Mouse (Mus musculus): ENCODE data around the gene Pard6a.

Pard6a gene

DNA sequence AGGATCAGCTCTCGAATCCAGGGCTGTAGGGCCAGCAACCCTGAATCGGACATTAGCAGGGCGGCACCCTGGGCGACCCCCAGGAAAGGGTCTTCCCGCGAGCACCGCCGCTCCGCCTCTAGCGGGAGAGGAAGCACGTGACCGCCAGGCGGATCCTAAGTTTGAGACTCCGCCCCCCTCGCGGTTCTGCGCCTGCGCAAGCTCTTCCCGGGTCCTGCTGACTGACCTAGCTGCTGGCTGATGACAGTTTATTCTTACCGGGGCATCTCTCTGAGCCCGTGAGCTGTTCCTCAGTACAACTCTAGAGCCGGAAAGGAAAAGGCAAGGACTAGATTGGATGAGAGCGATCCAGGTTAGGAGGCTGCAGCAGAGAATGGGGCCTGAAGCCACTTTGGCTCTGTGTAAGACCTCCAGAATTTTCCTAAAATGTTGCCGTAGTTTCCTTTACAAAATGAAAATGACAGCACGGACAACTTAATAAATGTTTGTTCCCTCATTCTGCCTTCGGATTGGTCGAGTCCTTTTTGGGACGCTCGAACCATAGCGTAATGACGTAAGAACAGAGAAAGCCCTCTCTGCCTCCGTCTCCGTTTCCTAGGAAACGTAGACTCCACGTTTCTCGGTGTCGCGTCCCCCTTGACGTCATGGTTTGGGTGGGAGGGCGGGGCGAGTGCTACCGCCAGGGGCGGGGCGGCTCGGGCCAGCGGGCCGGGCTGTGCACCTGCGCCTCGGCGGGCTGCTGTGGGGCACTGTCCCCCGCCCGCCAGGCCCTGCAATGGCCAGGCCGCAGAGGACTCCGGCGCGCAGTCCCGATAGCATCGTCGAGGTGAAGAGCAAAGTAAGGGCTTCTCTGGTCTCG lies at the start of gene Pard6a, which contains the start of gene Acd:
Gene Pard6a (plus strand): TSS at position 183 of the 859 bp plus-strand sequence.
Gene Acd (minus strand): TSS at position 137 of the 859 bp plus-strand sequence.
- peak; percentile 94 for DNase-seq (ENCODE audit: low spot score)

DNA sequence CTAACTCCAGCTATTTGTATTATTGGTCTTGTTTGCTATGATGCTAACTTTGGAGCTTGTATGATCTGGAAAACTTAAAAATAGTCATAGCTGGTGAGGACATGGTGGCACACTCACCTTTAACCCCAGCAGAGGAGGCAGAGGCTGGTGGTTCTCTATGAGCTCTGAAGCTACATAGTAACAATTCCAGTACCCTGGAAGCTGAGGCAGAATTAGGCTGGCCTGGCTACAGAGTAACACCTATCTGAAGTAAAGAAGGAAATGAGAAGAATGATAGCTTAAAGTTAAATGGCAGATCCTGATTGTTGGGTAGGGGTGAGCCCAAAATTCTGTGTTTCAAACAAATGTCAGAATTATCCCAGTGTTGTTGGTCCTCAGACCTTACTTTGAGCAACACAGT lies 43.3 kb upstream of the Pard6a start:
- DNase-seq (ENCODE audit: low spot score), result no peak

DNA sequence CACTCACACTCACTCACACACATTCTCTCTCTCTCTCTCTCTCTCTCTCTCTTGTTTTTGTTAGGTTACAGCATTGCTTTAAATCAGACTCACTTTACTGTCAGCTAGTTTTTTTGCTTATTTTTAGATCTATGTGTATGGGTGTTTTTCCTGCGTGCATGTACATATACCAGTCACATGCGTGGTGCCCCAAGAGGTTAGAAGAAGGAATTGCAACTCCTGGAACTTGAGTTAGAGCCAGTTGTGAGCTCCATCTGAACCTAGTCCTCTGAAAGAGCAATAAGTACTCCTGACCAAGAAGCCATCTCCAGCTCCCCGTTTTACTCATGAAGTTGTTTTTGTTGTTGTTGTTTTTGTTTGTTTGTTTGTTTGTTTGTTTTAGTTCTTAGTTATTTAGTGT lies 39.8 kb upstream of the Pard6a start:
- peak; percentile 58 for DNase-seq (ENCODE audit: low spot score)

DNA sequence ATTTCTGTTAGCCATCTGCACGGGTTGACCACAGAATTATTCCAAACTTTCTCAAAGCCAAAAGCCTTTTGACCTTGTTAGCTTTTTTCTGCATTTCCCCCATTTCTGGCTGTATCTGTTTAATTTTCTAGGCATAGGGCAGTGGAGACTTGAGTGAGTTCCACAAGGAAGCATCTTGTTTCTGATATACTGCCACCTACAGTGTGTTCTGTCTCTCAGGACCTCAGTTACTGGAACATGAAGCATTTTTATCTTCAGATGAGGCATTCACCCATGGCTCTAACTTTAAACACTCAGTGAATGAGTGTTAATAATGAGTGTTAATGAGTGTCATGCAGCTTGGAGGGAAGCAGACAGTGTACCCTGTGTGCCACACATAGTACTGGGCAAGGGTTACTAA lies 23.1 kb upstream of the Pard6a start:
- DNase-seq (ENCODE audit: low spot score), result no peak

DNA sequence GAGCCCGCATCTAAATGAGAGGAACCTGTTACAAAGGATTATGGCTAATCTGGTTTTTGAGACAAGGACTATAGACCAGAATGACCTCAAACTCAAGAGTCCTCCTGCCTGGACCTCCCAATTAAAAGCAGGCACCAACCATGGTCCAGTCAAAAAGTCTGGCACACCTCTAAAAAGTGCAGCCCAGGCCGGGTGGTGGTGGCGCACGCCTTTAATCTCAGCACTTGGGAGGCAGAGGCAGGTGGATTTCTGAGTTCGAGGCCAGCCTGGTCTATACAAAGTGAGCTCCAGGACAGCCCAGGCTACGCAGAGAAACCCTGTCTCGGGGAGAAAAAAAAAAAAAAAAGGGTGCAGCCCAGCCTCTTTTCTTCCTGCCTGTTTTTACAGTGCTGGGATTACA lies 15.6 kb upstream of the Pard6a start:
- no peak for DNase-seq (ENCODE audit: low spot score)

DNA sequence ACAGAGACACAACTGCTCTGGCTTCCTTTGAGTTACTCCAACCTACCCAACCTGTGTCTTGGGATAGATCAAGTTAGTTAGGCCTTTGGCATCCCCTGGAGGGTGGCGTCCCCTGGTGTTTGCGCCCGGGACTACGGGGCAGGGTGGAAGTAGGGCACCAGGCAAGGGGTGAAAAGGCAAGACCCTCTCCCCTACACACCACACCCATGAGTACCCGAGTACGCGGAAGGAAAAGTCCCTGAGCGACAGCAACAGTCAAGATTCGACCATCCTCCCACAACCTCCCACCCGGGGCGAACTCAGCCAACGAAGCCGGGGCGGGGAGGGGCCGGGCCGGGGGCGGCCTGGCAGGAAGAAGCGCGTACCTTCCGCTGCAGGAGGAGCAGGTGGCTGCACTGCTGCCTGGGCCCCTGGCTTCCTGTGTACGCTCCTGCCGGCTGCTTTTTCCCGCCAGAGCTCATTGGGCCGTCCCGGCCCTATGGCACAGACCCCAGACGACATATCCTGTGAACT lies 15.1 kb upstream of the Pard6a start, which contains the start of gene Carmil2:
Gene Carmil2 (plus strand): TSS at position 479 of the 513 bp plus-strand sequence.
- DNase-seq (ENCODE audit: low spot score), result peak; percentile 71

DNA sequence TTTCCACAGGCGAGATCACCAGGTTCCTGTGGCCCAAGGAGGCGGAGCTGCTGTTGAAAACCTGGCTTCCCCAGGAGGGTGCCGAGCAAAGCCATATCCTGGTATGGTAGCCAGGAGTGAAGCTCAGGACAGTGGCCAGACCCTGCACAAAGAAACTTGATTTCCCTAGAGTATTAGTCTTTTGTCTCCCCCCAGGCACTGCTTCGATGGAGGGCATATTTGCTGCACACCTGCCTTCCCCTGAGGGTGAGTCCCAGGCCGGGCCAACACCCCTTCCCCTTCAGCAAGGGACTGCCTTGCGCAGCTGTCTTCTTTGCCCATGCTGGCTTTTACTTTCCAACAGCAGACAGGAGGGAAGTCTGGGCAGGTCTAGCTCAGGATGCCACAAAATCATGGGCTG lies 14.4 kb upstream of the Pard6a start:
- DNase-seq (ENCODE audit: low spot score), result no peak

DNA sequence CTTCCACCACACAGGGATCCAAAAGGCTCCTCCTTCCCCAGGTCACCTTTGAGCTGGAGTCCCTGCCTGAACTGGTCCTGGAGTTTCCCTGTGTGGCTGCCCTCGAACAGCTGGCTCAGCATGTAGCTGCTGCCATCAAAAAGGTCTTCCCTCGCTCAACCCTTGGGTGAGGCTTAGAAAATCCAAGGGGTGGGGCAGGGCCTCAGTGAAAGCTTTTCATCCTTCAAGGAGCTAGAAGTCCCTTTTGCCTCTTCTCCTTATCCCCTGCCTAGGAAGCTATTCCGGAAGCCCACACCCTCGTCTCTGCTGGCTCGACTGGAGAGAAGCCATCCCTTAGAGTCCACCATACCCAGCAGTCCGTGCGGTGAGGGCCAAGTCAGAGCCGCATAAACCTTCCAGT lies 13.4 kb upstream of the Pard6a start:
- DNase-seq (ENCODE audit: low spot score), result no peak

DNA sequence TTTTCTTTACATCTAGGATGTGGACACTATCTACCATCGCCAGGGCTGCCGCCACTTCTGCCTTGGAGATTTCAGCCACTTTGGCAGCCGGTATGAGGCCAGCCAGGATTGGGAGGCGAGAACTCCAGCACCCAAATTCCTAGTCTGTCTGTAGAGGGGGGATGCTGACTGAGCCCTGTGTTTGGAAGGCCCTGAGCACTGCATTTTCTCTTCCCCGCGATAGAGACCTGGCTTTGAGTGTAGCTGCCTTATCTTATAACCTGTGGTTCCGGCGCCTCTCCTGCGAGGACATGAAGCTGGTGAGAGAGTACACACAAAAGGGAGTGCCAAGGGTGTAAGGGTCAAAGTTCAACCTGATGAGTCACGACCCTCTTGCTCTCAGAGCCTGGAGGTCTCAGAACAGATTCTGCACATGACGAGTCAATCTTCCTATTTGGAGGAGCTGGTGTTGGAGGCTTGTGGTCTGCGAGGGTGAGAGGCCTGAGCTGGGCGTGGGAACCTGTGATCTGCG lies 12.7 kb upstream of the Pard6a start:
- no peak for DNase-seq (ENCODE audit: low spot score)

DNA sequence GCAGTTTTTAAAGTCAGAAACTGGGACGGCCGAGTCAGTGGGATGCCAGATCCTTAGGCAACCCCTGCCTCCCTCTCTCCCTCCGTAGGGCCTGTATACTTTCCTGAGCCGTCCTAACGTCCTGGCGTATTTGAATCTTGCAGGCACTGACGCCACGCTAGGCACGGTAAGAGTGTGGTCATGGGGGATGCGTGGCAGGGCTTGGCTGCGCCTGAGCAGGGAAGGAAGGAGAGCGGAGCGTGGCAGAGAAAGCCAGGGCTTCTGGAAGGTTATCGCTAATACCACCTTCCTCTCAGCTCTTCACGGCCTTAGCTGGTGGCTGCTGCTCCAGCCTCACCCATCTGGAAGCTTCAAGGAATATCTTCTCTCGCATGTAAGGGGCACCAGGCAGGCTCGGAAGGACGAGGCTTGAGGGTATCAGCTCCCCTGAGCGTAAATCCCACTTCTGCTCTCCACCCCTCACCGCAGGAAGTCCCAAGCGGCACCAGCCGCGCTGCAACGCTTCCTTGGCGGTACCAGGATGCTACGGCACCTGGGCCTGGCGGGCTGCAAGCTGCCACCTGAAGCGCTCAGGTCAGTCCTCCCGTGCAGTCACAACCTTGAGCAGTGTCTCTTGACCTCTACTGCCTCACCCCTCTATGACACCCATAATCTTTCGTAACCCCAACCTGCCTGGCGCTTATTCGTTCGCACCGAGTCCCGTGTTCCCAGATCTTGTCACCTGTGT lies 11.5 kb upstream of the Pard6a start:
- no peak for DNase-seq (ENCODE audit: low spot score)

DNA sequence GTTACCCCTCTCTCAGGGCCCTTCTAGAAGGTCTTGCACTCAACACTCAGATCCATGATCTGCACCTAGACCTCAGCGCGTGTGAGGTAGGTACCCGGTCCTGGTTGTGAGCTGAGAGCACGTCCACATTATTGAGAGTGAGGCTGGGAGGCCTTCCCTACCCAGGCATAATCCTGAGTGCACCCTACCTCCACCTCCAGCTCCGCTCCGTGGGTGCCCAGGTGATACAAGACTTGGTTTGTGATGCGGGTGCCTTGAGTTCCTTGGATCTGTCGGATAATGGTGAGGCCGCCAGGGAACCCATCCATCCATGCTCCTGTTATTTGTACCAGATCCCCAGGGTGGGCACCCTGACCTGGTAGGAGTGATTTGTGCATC lies 11.0 kb upstream of the Pard6a start:
- DNase-seq (ENCODE audit: low spot score), result no peak

DNA sequence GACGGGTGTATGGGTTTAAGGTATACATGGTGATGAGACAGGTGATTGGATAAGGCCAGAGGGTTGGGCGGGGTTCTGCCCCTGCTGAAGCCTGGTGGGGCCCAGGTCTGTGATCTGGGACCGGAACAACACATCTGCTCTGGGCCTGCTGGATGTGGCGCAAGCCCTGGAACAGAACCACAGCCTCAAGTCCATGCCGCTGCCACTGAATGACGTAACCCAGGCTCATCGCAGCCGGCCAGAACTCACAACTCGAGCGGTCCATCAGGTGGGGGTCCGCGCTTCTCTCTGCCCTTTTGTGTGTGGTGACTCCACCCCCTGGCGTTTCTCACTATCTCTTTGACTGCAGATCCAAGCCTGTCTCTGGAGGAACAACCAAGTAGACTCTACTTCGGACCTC lies 10.0 kb upstream of the Pard6a start:
- DNase-seq (ENCODE audit: low spot score), result no peak

DNA sequence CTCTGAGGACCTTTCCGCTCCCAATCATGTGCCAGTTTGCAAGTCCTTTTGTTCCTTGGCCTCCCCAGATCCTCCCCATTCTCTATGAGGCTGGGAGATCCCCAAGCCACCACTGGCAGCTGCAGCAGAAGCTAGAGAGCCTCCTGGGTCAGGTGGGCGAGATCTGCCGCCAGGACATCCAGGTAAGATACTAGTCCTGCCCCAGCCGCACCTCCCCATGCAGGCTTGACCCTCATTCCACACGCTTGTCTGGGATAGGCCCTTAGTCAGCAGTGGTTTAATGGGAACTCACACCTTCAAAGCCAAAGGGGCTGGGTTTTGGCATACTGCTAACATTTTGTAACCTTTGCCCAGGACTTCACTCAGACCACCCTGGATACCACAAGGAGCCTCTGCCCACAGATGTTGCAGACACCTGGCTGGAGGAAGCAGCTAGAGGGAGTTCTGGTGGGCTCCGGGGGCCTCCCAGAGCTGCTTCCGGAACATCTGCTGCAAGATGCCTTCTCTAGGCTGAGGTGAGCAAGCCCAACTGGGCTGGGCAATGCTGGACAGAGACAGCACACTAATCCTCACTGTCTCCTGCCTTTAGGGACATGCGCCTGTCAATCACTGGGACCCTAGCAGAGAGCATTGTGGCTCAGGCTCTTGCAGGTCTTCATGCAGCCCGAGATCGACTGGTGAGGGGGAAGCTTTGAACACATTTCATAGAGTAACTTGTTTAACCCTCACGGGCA lies 8.3 kb upstream of the Pard6a start:
- DNase-seq (ENCODE audit: low spot score), result no peak

DNA sequence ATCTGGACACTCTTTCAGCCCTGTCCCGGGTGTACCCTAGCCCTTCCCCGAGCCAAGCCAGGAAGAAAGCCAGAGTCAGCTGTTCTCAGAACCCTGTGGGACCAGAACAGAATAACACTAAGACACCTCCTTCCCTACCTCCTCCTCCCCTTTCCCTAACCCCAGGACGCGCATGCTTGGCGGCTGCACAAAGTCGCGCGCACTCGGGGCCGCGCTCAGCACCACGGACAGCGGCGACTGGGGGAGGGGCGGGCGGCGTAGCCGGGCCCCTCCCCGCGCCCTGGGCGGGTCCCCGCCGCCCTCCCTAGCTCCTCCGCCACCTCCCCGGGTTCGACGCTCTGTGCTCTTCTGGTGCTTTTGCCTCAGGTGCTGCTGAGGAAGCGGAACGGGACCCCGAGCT lies 7.3 kb upstream of the Pard6a start:
- DNase-seq (ENCODE audit: low spot score), result peak; percentile 30

DNA sequence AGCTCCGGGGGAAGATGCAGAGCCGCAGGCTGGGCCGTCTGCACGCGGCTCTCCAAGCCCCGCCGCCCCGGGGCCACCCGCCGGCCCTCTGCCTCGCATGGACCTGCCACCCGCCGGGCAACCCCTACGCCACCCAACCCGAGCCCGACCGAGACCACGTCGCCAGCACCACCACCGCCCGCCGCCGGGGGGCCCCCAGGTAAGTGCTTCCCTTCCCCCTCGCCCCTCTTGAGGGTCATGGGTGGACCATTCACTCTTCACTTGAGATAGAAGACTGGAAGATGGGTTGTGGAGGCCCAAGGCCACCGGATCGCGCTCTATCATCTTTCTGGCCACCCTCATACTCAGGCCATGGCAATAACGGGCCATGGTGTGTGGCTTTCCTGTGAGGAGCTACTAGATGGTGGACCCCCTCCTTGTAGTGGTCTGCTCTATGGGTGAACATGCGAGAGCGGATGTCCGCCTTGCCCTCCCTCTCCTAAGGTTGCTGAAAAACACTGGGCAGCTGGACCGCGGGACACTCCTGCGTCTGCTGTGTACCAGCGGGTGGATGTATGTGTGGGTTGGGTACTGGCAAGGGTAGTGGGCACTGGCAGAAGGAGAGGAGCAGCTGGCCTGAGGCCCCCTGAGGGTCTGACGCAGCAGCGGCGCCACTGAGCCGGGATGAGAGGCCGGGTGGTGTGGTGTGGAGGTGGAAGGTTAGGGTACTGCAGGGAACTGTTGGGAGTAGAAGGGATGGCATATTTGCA lies 6.7 kb upstream of the Pard6a start:
- DNase-seq (ENCODE audit: low spot score), result no peak

DNA sequence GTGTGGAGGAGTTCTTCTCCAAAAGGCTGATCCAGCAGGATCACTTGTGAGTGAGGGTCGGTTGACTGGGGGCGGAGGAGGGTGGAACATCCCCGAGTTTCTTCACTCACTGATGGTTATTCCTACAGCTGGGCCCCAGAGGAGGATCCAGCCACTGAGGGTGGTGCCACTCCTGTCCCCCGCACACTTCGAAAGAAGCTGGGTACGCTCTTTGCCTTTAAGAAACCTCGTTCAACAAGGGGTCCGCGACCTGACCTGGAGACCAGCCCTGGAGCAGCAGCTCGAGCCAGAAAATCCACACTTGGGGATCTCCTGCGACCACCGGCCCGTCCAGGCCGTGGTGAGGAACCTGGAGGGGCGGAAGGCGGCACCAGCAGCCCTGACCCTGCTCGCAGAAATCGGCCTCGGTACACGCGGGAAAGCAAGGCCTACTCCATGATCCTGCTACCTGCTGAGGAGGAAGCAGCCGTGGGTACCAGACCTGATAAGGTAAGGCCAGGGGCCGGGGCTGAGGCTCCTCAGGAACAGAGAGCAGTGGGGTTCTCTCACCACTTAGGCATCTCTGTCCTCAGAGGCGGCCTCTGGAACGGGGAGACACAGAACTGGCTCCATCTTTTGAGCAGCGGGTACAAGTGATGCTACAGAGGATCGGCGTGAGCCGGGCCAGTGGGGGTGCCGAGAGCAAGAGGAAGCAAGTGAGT lies 5.7 kb upstream of the Pard6a start:
- DNase-seq (ENCODE audit: low spot score), result no peak

DNA sequence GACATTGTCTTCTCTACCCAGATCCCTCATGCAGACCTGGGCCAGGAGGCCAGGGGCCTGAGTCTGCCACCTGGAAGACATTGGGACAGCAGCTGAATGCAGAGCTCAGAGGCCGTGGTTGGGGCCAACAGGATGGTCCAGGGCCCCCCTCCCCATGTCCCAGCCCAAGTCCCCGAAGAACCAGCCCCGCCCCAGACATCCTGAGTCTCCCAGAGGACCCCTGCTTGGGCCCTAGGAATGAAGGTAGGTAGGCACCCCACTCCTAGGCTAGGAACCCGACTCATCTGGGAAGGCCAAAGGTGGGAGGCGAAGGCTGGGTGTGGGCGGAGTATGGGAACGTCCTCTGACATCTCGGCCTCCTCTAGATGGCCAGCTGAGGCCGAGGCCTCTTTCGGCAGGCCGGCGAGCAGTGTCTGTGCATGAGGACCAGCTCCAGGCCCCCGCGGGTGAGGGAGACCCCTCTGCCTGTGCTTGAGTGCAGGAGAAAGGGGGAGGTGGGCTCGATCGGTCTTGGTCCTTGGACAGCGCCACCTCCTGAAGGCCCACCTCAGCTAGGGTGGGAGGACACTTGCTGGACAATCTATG lies 3.7 kb upstream of the Pard6a start:
- no peak for DNase-seq (ENCODE audit: low spot score)

DNA sequence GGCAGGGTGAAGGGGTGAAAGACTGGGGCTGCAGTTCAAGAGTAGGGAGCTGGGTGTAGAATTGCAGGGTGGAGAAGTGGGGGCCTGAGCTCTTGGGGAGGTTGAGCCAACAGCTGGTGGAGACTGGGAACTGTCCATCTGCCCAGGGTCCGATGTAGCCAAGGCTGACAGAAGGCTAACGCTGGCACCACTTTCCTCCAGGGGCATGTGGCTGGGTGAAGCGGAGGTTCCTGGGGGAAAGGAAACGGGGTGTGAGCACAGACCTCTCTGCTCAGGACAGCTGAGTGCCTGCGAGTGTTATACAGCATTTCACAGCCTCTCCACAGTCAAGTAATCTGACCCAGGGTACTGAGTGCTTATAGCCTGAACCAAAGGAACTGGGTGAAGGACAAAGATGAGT lies 2.2 kb upstream of the Pard6a start:
- no peak for DNase-seq (ENCODE audit: low spot score)

DNA sequence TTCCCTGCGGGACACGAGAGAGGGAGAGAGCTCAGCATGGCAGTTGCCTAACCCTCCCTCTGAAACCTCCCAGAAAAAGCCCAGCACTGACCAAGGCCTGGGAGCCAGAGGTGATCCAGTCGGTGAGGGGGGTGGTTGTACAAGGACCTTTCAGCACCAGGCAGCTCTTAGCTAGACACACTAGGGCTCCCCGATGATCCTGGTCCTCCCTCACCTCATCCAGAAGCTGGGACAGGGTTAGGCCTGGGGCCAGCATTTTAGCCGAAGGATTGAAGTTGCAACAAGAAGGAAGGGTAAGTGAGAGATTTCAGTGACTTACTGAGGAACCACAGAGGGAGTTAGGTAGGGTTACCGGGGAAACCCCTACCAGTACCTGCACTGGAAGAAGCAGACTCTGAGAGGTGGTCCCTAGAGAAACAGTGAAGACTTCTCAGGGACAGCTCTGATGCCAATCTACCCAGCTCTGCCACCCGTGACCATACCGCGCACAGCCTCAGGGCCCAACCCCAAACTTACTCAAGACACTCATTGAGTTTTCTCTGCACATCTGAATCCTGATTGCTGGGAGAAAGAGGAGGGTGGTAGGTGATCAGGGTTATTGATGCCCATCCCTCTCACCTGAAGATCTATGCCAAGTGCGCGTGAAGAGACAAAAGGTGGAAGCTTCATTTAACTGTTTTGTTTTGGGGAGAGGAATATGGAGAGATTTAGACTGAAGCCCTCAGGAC lies 1.3 kb upstream of the Pard6a start:
- no peak for DNase-seq (ENCODE audit: low spot score)

DNA sequence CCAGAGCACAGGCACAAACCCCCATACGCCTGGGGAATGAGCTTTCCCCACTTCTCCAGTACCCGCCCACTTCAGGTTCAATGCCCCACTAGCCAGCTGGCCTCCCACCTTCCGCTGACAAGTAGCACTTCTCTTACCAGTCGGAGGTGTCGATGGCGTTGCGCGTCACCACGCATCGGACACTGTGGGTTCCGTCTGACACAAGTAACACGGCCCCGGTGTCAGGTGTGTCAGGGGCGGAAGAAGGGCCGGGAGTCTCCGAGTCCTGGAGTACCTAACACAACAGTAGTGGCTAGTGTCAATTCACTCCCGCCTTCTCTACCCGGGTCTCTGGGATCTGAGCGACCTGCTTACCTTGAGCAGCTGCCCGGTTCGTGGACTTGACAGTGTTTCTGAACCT lies 382 bp upstream of the Pard6a start:
- peak; percentile 62 for DNase-seq (ENCODE audit: low spot score)

All from lung, postnatal 25 days (tissue).